Mouse (Mus musculus) hindbrain, postnatal 0 days (tissue): ENCODE results near the gene Boc. TPM values are rescaled to one million over a fixed set of nuclear protein-coding genes. Genes with fewer than 3 reads are reported as not detected.

Experiments used
- ATAC-seq: fragments of 200-750 bp; cut with Nextera tagmentation; 2 replicates; pipeline ENCODE4 v1.8.0; 2017; ENCODE audit warnings: mild to moderate bottlenecking, moderate TSS enrichment, moderate library complexity
- DNase-seq: peaks from one replicate; pipeline ENCODE4 v3.0.0-alpha.2; 2015; ENCODE audit warnings: low spot score
- H3K27ac ChIP-seq: fragments of 300-500 bp; sonication (generic); 2 replicates; pipeline ENCODE4 v1.5.1; 2014; ENCODE audit warnings: mild to moderate bottlenecking
- H3K27me3 ChIP-seq: fragments of 300-500 bp; sonication (generic); 2 replicates; pipeline ENCODE4 v1.6.1; 2014; ENCODE audit warnings: low read length, mixed read lengths; ENCODE audit not compliant: insufficient read depth
- H3K36me3 ChIP-seq: fragments of 300-500 bp; sonication (generic); 2 replicates; pipeline ENCODE4 v1.6.1; 2014; ENCODE audit warnings: low read length, mixed read lengths; ENCODE audit not compliant: insufficient read depth
- H3K4me1 ChIP-seq: fragments of 300-500 bp; sonication (generic); 2 replicates; pipeline ENCODE4 v1.6.1; 2014; ENCODE audit warnings: antibody characterized with exemption, low read length, mixed read lengths; ENCODE audit not compliant: insufficient read depth
- H3K4me2 ChIP-seq: fragments of 300-500 bp; sonication (generic); 2 replicates; pipeline ENCODE4 v1.6.1; 2014; ENCODE audit warnings: low read depth, mild to moderate bottlenecking, low read length, moderate library complexity, mixed read lengths
- H3K4me3 ChIP-seq: fragments of 300-500 bp; sonication (generic); 2 replicates; pipeline ENCODE4 v1.5.1; 2014; ENCODE audit warnings: low read length
- H3K9ac ChIP-seq: fragments of 300-500 bp; sonication (generic); replicated peaks from 2 replicates; pipeline ENCODE4 v1.6.1; 2014; ENCODE audit warnings: mild to moderate bottlenecking, low read length, moderate library complexity, mixed read lengths
- H3K9me3 ChIP-seq: fragments of 300-500 bp; sonication (generic); 2 replicates; pipeline ENCODE4 v1.6.1; 2016; ENCODE audit warnings: low read length, mixed read lengths
- CTCF ChIP-seq: IDR thresholded peaks from 2 replicates; pipeline ENCODE4 v1.5.1; 2016; ENCODE audit warnings: antibody characterized with exemption, control low read depth, low read depth
- WGBS: fragments of 180-500 bp; shearing (Covaris S2); extraction: QIAGEN DNeasy Blood & Tissue Kit; methylation state at CpG from one replicate; pipeline ENCODE4 v1.1.7; 2014; 5-methylcytosine and 5-hydroxymethylcytosine counted together
- polyA plus RNA-seq: library from polyadenylated mRNA; unstranded; fragments of >200 nt; fragmentation: Nextera tagmentation; extraction: Ambion mirVana; gene quantifications from 2 replicates; pipeline ENCODE4 v1.2.1, GENCODE M21; 2015
- total RNA-seq: library from RNA; depleted of rRNA; stranded (reverse); fragments of >200 nt; gene quantifications from 2 replicates; pipeline ENCODE4 v1.2.3, GENCODE M21; 2014

Boc gene
- total and polyA plus RNA-seq, 2 experiments from 2014 or later = 6.8 to 45.5 TPM

DNA sequence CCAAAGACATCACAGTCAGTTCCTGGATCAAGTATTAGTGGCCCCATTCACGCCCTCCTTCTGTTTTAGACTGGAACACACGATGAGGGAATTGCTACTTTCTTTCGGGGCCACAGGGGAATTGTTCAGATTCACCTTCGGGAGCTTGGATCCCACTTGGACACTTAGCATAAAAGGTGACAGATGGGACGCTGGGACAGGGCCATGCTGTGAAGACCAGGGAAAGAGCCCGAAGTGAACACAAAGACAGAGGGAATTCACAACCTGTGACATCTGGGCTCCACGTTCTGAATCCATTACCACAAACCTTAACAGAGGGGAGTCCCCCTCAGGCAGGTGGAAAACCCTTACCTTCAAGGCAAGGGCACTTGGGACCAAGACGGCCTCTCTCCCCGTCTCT lies 28.5 kb downstream of the Boc start:
- H3K4me3 ChIP-seq = no peak overlapping the region
- ATAC-seq = no peak
- H3K9me3 ChIP-seq = no peaks in the 10 kb centered on the region
- peak overlapping the region; percentile 46; the same call in 1 of the 2 replicates for H3K9ac ChIP-seq
- H3K27ac ChIP-seq = peak overlapping the region; percentile 80
- peaks cover 39% of the 10 kb centered on the region for H3K4me1 ChIP-seq
- 12% methylated on average over 9 of the region's 9 CpGs for WGBS
- H3K27me3 ChIP-seq = no peaks in the 10 kb centered on the region
- DNase-seq = peak; percentile 45
- no peak for TF ChIP-seq CTCF
- peak overlapping the region; percentile 57 for H3K4me2 ChIP-seq
- no peaks in the 10 kb centered on the region for H3K36me3 ChIP-seq

DNA sequence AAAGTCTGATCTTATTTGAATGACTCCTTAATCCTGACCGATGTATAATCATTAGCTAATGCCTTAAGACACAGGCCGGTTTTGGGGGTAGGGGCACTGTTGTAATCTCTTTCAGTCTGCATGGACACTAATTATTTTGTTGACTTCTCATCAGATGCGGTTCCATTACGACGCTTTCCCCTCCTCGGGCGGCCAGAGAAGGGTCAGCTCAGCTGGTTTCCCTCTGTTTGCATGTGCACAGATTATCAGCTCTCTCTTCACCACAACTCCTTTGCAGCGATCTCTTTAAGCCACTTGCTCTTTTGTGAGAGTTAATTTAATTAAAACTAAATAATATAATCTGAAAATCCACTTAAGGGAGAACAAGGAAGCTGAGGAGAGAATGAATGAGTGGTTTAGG lies 29.0 kb downstream of the Boc start:
- H3K36me3 ChIP-seq = no peaks in the 10 kb centered on the region
- H3K9me3 ChIP-seq = no peaks in the 10 kb centered on the region
- WGBS = 23% methylated on average over 8 of the region's 8 CpGs
- peak overlapping the region; percentile 80; the same call in 1 of the 2 replicates for H3K27ac ChIP-seq
- H3K27me3 ChIP-seq = no peaks in the 10 kb centered on the region
- no peak for TF ChIP-seq CTCF
- peak overlapping the region; percentile 57 for H3K4me2 ChIP-seq
- no peak for DNase-seq
- H3K4me1 ChIP-seq = peaks cover 39% of the 10 kb centered on the region
- no peak overlapping the region for H3K9ac ChIP-seq
- H3K4me3 ChIP-seq = no peak overlapping the region
- no peak for ATAC-seq

DNA sequence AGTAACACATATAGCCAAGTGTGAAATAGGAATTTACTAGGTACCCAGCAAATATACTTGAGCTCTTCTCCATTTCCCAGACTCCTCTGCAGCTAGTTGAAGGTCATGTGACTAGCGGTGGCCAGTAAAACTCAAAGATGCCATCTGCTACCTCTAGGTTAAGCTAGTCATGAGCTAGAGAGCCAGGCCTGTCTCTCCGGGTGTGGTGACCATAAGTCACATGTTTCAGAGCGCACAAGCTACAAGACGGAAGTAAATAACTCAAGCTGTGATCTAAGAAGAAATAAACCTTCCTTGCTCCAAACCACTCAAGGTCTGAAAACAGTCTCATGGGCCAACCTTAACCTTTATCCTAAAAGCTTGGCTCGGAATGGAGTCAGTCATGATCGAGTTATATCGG lies 29.7 kb downstream of the Boc start:
- H3K27ac ChIP-seq = peak overlapping the region; percentile 80; the same call in 1 of the 2 replicates
- no peak overlapping the region for H3K4me2 ChIP-seq
- peaks cover 42% of the 10 kb centered on the region for H3K4me1 ChIP-seq
- ATAC-seq (no peak), DNase-seq (no peak)
- H3K9me3 ChIP-seq = no peaks in the 10 kb centered on the region
- H3K36me3 ChIP-seq = no peaks in the 10 kb centered on the region
- WGBS = 74% methylated on average over 7 of the region's 7 CpGs
- no peak for TF ChIP-seq CTCF
- H3K9ac ChIP-seq = no peak overlapping the region
- H3K27me3 ChIP-seq = no peaks in the 10 kb centered on the region
- H3K4me3 ChIP-seq = no peak overlapping the region

DNA sequence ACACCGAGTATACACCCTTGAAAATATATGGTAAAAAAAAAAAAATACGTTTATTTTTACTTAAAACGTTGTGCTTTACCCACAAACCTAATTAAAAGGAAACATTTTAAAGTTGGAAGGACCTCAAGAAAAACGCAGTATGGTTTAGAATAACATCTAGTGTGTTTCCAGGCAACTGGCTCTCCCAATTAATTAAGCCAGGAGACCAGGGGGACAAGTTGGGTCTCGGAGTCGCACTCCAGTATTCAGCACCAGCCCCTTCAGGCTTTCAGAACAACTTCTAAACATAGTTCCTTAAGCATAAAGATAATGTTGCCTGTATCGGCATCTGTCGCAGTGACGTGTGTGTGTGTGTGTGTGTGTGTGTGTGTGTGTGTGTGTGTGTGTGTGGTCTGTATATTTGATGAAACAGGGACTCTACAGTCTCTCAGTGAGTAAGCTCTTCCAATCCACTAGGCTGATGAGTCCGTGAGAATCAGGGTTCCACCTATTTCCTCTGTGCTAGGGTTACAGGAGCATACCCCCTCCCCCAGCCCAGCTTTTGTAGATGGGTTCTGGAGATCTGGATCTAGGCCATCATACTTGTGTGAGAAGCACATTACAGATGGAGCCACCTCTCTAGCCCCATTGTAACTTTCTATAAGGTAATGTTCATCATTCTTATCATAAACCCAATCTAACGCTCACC lies 31.3 kb downstream of the Boc start:
- Histone ChIP-seq H3K27me3 (no peaks in the 10 kb centered on the region), H3K9me3 (no peaks in the 10 kb centered on the region), H3K9ac (no peak overlapping the region), H3K4me1 (peaks cover 31% of the 10 kb centered on the region), H3K4me2 (0 out of 2 replicates have a peak overlapping the region, but pooled peaks have one; percentile 13), H3K27ac (no peak overlapping the region; the same call in 1 of the 2 replicates), H3K36me3 (no peaks in the 10 kb centered on the region), H3K4me3 (no peak overlapping the region)
- no peak for TF ChIP-seq CTCF
- WGBS = 29% methylated on average over 11 of the region's 11 CpGs
- ATAC-seq (no peak), DNase-seq (peak; percentile 37)

DNA sequence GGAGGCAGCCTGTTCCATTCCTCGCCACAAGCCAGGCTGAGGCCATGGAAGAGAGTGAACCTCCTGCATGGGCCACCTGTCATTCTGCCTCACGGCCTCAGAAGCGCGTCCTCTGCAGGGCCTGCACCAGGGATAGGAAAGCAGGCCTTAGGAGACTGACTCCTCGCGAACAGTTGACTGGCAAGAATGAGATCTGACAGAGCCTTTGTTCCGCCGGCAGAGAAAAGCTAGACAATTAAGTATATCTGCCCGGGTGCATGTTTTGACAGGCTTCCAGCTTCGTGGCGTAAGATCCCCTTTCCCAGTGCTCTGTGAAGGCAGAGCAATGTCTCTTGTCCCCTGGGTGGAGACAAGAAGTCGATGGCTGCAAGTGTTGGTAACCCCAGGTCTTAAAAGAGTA lies 32.0 kb downstream of the Boc start:
- Histone ChIP-seq H3K9ac (no peak overlapping the region; the same call in 1 of the 2 replicates), H3K4me2 (peak overlapping the region; percentile 35), H3K4me1 (peaks cover 31% of the 10 kb centered on the region), H3K9me3 (no peaks in the 10 kb centered on the region), H3K36me3 (no peaks in the 10 kb centered on the region), H3K27ac (peak overlapping the region; percentile 69), H3K4me3 (no peak overlapping the region), H3K27me3 (no peaks in the 10 kb centered on the region)
- peak; percentile 60 for DNase-seq
- no peak for TF ChIP-seq CTCF
- WGBS = 9% methylated on average over 12 of the region's 12 CpGs
- ATAC-seq = 0 out of 2 replicates have a peak, but pooled peaks have one; percentile 24

DNA sequence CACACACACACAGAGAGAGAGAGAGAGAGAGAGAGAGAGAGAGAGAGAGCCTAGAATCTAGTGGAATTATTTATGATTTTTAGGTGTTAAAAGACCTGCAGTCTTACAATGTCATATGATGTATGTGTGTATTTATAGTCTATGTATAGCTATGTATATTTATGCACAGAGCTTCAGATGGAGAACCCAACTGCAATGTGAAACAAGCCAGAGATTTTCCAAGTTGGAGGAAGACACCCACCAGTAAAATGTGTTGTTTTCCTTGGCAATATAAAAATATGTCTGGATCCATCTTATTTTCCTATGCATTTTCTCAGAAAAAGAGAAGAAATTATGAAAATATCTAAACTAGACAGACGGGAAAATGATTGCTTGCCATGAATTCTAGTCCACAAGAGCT lies 32.7 kb downstream of the Boc start:
- no peaks in the 10 kb centered on the region for H3K36me3 ChIP-seq
- H3K27me3 ChIP-seq = no peaks in the 10 kb centered on the region
- H3K27ac ChIP-seq = no peak overlapping the region
- no peak overlapping the region for H3K9ac ChIP-seq
- peaks cover 31% of the 10 kb centered on the region for H3K4me1 ChIP-seq
- no peak overlapping the region for H3K4me2 ChIP-seq
- ATAC-seq (no peak), DNase-seq (no peak)
- no peaks in the 10 kb centered on the region for H3K9me3 ChIP-seq
- H3K4me3 ChIP-seq = no peak overlapping the region
- 67% methylated on average over 1 of the region's 1 CpGs for WGBS
- no peak for TF ChIP-seq CTCF

DNA sequence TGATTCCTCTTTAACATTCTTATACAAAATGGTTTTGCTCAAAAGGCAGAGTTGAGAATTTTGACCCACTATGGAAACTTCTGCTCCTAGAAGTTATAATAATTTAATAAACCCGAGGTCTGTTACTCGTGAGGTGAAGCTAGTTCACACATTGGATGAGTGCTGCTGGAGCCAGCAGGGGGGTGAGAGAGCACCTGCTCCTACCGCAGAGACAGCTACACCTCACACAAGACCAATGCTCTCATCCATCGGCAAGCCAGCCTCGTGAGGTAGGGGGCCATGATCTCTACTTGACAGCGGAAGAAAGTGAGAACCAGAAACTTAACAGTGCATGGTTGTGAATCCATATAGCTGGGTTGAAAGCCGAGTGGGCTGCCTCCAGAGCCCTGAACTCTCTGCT lies 35.1 kb downstream of the Boc start:
- Histone ChIP-seq H3K4me1 (peaks cover 18% of the 10 kb centered on the region), H3K27me3 (no peaks in the 10 kb centered on the region), H3K4me3 (no peak overlapping the region), H3K4me2 (no peak overlapping the region), H3K36me3 (peaks cover 6% of the 10 kb centered on the region), H3K9ac (no peak overlapping the region), H3K27ac (no peak overlapping the region; the same call in 1 of the 2 replicates), H3K9me3 (no peaks in the 10 kb centered on the region)
- TF ChIP-seq CTCF = no peak
- no peak for ATAC-seq
- 57% methylated on average over 7 of the region's 7 CpGs for WGBS
- DNase-seq = no peak
